Mouse (Mus musculus) CD4-positive, CD25-positive, alpha-beta regulatory T cell, adult 2 months (primary cell): Measurements from ENCODE around the gene Rhd.
"Not testable (repeated sequence)": the region's sequence is repeated elsewhere in the genome, so short reads cannot be mapped to it uniquely, and the experiment has no call there.

Experiments used
- DNase-seq: peaks from one replicate; pipeline ENCODE4 v3.0.0-alpha.2; 2012; ENCODE audit warnings: low read depth, low spot score

Gene Rhd

GRCm38 (mm10) chr4:134863937-134864729, at the start of gene Rhd:
Rhd (plus strand) TSS chr4:134864536.
- DNase-seq = no peak

- no peak for DNase-seq
Observed at GRCm38 (mm10) chr4:134817706-134818105, 46.6 kb upstream of the Rhd start.

GRCm38 (mm10) chr4:134821061-134821460, 43.3 kb upstream of the Rhd start:
- no peak for DNase-seq

- no peak for DNase-seq
Observed at GRCm38 (mm10) chr4:134823560-134823959, 40.8 kb upstream of the Rhd start.

GRCm38 (mm10) chr4:134825864-134826263, 38.5 kb upstream of the Rhd start:
- not testable (repeated sequence) for DNase-seq

- no peak for DNase-seq
Observed at GRCm38 (mm10) chr4:134826348-134826747, 38.0 kb upstream of the Rhd start.

GRCm38 (mm10) chr4:134827806-134828205, 36.5 kb upstream of the Rhd start:
- DNase-seq = no peak

- DNase-seq = no peak
Observed at GRCm38 (mm10) chr4:134831934-134832333, 32.4 kb upstream of the Rhd start.

GRCm38 (mm10) chr4:134835486-134835885, 28.9 kb upstream of the Rhd start:
- DNase-seq = no peak

- no peak for DNase-seq
Observed at GRCm38 (mm10) chr4:134838221-134838620, 26.1 kb upstream of the Rhd start.

- not testable (repeated sequence) for DNase-seq
Observed at GRCm38 (mm10) chr4:134838706-134839105, 25.6 kb upstream of the Rhd start.

- no peak for DNase-seq
Observed at GRCm38 (mm10) chr4:134840231-134840630, 24.1 kb upstream of the Rhd start.

GRCm38 (mm10) chr4:134843566-134843965, 20.8 kb upstream of the Rhd start:
- DNase-seq = no peak

- no peak for DNase-seq
Observed at GRCm38 (mm10) chr4:134847587-134847986, 16.7 kb upstream of the Rhd start.

- no peak for DNase-seq
Observed at GRCm38 (mm10) chr4:134850551-134850950, 13.8 kb upstream of the Rhd start.

- no peak for DNase-seq
Observed at GRCm38 (mm10) chr4:134851236-134851635, 13.1 kb upstream of the Rhd start.

- DNase-seq = peak; percentile 31
Observed at GRCm38 (mm10) chr4:134851876-134852275, 12.5 kb upstream of the Rhd start.

- peak; percentile 48 for DNase-seq
Observed at GRCm38 (mm10) chr4:134852438-134853255, 11.7 kb upstream of the Rhd start.

- peak; percentile 98 for DNase-seq
Observed at GRCm38 (mm10) chr4:134853259-134853636, 11.1 kb upstream of the Rhd start, which contains the start of gene Maco1. Maco1 (minus strand) TSS chr4:134853345.

- peak; percentile 96 for DNase-seq
Observed at GRCm38 (mm10) chr4:134853637-134854485, 10.5 kb upstream of the Rhd start.

GRCm38 (mm10) chr4:134855371-134855770, 9.0 kb upstream of the Rhd start:
- DNase-seq = no peak

- DNase-seq = no peak
Observed at GRCm38 (mm10) chr4:134856056-134856455, 8.3 kb upstream of the Rhd start.
